Mouse (Mus musculus) limb, embryonic 15.5 days (tissue): ENCODE data around the gene AU018091. TPM values are rescaled to one million over a fixed set of nuclear protein-coding genes. Genes with fewer than 3 reads are reported as not detected.

Source experiments
- ATAC-seq: fragments of 200-750 bp; cut with Nextera tagmentation; 2 replicates; pipeline ENCODE4 v1.8.0; 2017; ENCODE audit warnings: low read depth, moderate TSS enrichment; ENCODE audit not compliant: insufficient number of reproducible peaks, low FRiP score, low TSS enrichment
- H3K27ac ChIP-seq: fragments of 300-500 bp; sonication (generic); 2 replicates; pipeline ENCODE4 v1.5.1; 2015; ENCODE audit warnings: moderate library complexity, mild to moderate bottlenecking, inconsistent platforms
- H3K27me3 ChIP-seq: fragments of 300-500 bp; sonication (generic); 2 replicates; pipeline ENCODE4 v1.6.1; 2015; ENCODE audit warnings: inconsistent platforms
- H3K36me3 ChIP-seq: fragments of 300-500 bp; sonication (generic); 2 replicates; pipeline ENCODE4 v1.6.1; 2015; ENCODE audit warnings: inconsistent platforms
- H3K4me1 ChIP-seq: fragments of 300-500 bp; sonication (generic); 2 replicates; pipeline ENCODE4 v1.6.1; 2015; ENCODE audit warnings: inconsistent platforms
- H3K4me2 ChIP-seq: fragments of 300-500 bp; sonication (generic); 2 replicates; pipeline ENCODE4 v1.6.1; 2015; ENCODE audit warnings: mild to moderate bottlenecking, inconsistent platforms
- H3K4me3 ChIP-seq: fragments of 300-500 bp; sonication (generic); 2 replicates; pipeline ENCODE4 v1.5.1; 2015; ENCODE audit warnings: mild to moderate bottlenecking, inconsistent platforms
- H3K9ac ChIP-seq: fragments of 300-500 bp; sonication (generic); 2 replicates; pipeline ENCODE4 v1.6.1; 2015; ENCODE audit warnings: inconsistent platforms
- H3K9me3 ChIP-seq: fragments of 300-500 bp; sonication (generic); 2 replicates; pipeline ENCODE4 v1.6.1; 2016; ENCODE audit warnings: inconsistent platforms
- WGBS: fragments of 180-500 bp; shearing (Covaris S2); methylation state at CpG from one replicate; pipeline ENCODE4 v1.1.7; 2015; 5-methylcytosine and 5-hydroxymethylcytosine counted together
- polyA plus RNA-seq: library from polyadenylated mRNA; unstranded; fragments of >200 nt; fragmentation: Nextera tagmentation; extraction: Ambion mirVana; gene quantifications from 2 replicates; pipeline ENCODE4 v1.2.1, GENCODE M21; 2015

AU018091 gene
- 0.11 and 0.20 TPM in 2 replicates for polyA plus RNA-seq

- no peaks in the 10 kb centered on the region for H3K27me3 ChIP-seq
- no peak within 1 kb of the TSS for H3K4me2 ChIP-seq
- H3K4me3 ChIP-seq: no peak within 1 kb of the TSS
- H3K9ac ChIP-seq: no peak within 1 kb of the TSS
- ATAC-seq: no peak
- H3K27ac ChIP-seq: no peak within 1 kb of the TSS
- no peaks in the 10 kb centered on the region for H3K9me3 ChIP-seq
- H3K36me3 ChIP-seq: no peaks in the 10 kb centered on the region
- WGBS: 51% methylated on average over 3 of the region's 3 CpGs
- H3K4me1 ChIP-seq: no peaks in the 10 kb centered on the region
These were observed at the start of gene AU018091 for GRCm38 (mm10) chr7:3168925-3169324. Gene AU018091, minus strand, starts transcription at chr7:3169203.

- no peaks in the 10 kb centered on the region for H3K4me1 ChIP-seq
- H3K4me3 ChIP-seq: no peak overlapping the region
- no peak for ATAC-seq
- H3K9me3 ChIP-seq: no peaks in the 10 kb centered on the region
- H3K27me3 ChIP-seq: peaks cover 31% of the 10 kb centered on the region
- no peak overlapping the region for H3K4me2 ChIP-seq
- H3K27ac ChIP-seq: no peak overlapping the region
- no peaks in the 10 kb centered on the region for H3K36me3 ChIP-seq
- 19% methylated on average over 10 of the region's 10 CpGs for WGBS
- H3K9ac ChIP-seq: no peak overlapping the region
These were observed 48.6 kb upstream of the AU018091 start for GRCm38 (mm10) chr7:3217546-3218056.

DNA sequence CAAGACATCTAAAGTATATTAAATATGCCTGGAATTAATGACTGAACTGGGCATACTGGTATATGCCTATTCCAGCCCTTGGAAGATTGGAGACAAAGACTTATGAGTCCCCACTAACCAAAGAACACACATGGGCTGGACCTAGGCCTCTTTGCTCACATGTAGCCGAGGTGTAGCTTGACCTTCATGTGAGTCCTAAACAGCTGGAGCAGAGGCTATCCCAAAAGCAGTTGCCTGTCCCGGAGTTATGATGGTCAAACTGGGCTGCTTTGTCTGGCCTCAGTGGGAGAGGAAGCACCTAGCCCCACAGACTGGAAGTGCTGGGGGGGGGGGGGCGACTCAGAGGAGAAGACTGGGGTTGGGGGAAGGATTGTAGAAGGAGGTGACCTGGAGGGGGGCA is 47.3 kb upstream of the AU018091 start:
- Histone ChIP-seq H3K27ac (no peak overlapping the region), H3K9me3 (no peaks in the 10 kb centered on the region), H3K9ac (no peak overlapping the region), H3K36me3 (no peaks in the 10 kb centered on the region), H3K4me3 (no peak overlapping the region), H3K27me3 (peaks cover 31% of the 10 kb centered on the region), H3K4me2 (no peak overlapping the region), H3K4me1 (no peaks in the 10 kb centered on the region)
- ATAC-seq: no peak
- 80% methylated on average over 2 of the region's 3 CpGs for WGBS

DNA sequence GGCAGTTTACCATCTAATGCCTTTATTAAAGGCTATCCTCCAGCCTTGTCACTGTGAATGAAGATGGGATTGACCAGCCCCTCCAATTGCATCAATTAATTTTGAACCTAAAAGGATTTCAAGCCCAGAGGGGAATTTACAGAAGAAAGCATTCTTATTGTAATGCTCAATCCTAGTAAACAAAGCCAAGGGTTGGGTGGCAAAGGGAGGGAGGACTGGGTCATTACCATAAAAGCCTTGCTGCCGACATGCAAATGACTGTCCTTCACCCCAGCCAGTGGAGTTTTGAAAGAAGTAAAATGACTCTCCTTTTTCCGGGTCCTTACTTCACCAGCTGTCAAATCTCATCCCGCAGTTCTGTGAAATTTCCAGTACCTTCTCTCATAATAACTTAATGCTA is 44.6 kb upstream of the AU018091 start:
- 25% methylated on average over 3 of the region's 3 CpGs for WGBS

DNA sequence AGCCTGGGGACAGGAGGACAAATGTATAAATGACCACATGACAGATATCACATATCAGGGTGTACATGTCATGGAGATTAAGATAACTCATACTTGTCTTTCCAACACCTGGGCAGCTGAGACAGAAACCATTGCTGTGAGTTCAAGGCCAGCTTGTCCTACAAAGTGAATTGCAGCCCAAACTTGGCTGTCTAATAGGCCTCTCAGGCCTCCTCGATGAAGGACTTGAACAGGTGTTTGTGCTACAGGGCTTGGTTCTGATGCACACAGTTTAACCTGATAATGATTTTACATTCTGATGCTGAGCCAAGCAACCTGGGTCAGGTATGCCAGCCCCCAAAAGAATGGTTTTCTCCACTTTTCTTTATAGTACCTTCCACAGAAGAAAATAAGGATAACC is 44.2 kb upstream of the AU018091 start:
- WGBS: 47% methylated on average over 1 of the region's 1 CpGs
- Histone ChIP-seq H3K27ac (no peak overlapping the region), H3K9ac (no peak overlapping the region), H3K4me3 (no peak overlapping the region), H3K36me3 (no peaks in the 10 kb centered on the region), H3K27me3 (peaks cover 8% of the 10 kb centered on the region), H3K9me3 (no peaks in the 10 kb centered on the region), H3K4me2 (no peak overlapping the region), H3K4me1 (no peaks in the 10 kb centered on the region)
- no peak for ATAC-seq

More for the DNA sequence above, 44.6 kb upstream of the AU018091 start:
- Histone ChIP-seq H3K4me1 (no peaks in the 10 kb centered on the region), H3K27me3 (peaks cover 12% of the 10 kb centered on the region), H3K27ac (no peak overlapping the region), H3K9ac (no peak overlapping the region), H3K36me3 (no peaks in the 10 kb centered on the region), H3K4me2 (no peak overlapping the region), H3K4me3 (no peak overlapping the region), H3K9me3 (no peaks in the 10 kb centered on the region)
- ATAC-seq: no peak

GRCm38 (mm10) chr7:3212002-3212790 is 43.2 kb upstream of the AU018091 start:
- Histone ChIP-seq H3K36me3 (no peaks in the 10 kb centered on the region), H3K27me3 (no peaks in the 10 kb centered on the region), H3K4me2 (no peak overlapping the region), H3K4me3 (no peak overlapping the region), H3K9ac (no peak overlapping the region), H3K27ac (no peak overlapping the region), H3K9me3 (no peaks in the 10 kb centered on the region), H3K4me1 (no peaks in the 10 kb centered on the region)
- ATAC-seq: no peak
- 71% methylated on average over 12 of the region's 12 CpGs for WGBS

DNA sequence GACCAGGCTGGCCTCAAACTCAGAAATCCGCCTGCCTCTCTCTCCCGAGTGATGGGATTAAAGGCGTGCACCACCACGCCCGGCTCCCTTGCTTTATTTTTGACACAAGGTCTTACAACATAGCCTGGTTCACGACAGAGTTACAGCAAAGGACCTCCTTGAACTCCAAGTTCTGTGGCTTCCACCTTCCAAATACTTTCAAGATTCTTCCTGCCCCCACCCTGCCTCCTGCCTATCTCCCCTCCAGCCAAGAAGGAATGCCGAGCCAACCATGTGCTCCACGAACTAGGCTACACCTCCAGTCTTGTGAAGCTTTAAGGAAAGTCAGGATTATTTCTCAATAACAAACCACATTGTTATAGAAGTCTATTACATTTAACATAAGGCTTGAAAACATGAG is 42.5 kb upstream of the AU018091 start:
- Histone ChIP-seq H3K36me3 (no peaks in the 10 kb centered on the region), H3K4me2 (no peak overlapping the region), H3K27ac (no peak overlapping the region), H3K9ac (no peak overlapping the region), H3K9me3 (no peaks in the 10 kb centered on the region), H3K27me3 (no peaks in the 10 kb centered on the region), H3K4me1 (no peaks in the 10 kb centered on the region), H3K4me3 (no peak overlapping the region)
- no peak for ATAC-seq
- 77% methylated on average over 8 of the region's 8 CpGs for WGBS

DNA sequence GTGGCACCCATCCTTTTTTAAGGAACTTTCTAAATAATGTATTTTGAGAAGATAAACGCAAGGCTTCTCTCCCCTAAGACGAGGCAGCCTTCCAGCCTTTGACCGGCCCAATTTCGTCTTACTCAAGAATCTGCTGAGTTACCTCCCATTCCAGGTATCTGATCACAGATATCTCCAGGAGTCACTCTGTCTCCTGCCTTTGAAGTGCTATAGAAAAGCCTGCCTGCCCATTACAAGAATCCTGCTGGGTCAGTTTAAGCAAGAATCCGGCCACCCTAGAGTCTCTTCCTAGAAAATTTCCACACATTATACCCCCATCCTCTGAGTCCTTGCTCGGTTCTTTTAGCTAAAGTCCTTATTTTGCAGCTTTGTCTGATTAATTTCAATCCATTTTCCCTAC is 41.6 kb upstream of the AU018091 start:
- no peaks in the 10 kb centered on the region for H3K36me3 ChIP-seq
- 36% methylated on average over 6 of the region's 6 CpGs for WGBS
- ATAC-seq: no peak

GRCm38 (mm10) chr7:3206520-3206919 is 37.5 kb upstream of the AU018091 start:
- WGBS: 32% methylated on average over 4 of the region's 4 CpGs

More for the DNA sequence above, 41.6 kb upstream of the AU018091 start:
- H3K27me3 ChIP-seq: no peaks in the 10 kb centered on the region
- H3K9me3 ChIP-seq: no peaks in the 10 kb centered on the region
- no peak overlapping the region for H3K27ac ChIP-seq
- no peak overlapping the region for H3K4me2 ChIP-seq
- no peak overlapping the region for H3K4me3 ChIP-seq
- no peaks in the 10 kb centered on the region for H3K4me1 ChIP-seq
- no peak overlapping the region for H3K9ac ChIP-seq

DNA sequence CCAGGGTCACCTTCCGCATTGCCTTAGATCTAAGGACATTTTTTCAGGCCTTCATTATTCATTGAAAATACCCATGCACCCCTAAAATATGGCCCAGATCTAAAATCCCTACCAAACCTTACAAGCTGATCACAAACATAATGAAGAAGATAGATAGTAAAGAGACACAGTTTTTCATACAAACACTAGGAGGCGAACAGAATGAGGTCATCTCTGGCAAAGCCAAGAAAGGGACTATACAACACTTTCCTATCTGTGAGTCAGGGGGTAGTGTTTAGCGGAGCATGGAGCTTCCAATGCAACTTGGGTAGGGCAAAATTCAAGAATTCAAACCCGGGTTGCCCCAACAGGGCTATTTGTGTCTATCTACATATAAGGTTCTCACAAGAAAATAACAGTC is 35.6 kb upstream of the AU018091 start:
- H3K9ac ChIP-seq: no peak overlapping the region
- no peaks in the 10 kb centered on the region for H3K36me3 ChIP-seq
- H3K4me1 ChIP-seq: no peaks in the 10 kb centered on the region
- no peak overlapping the region for H3K4me3 ChIP-seq
- H3K27me3 ChIP-seq: no peaks in the 10 kb centered on the region
- H3K4me2 ChIP-seq: no peak overlapping the region
- no peak for ATAC-seq
- H3K27ac ChIP-seq: no peak overlapping the region
- WGBS: 87% methylated on average over 4 of the region's 4 CpGs
- no peaks in the 10 kb centered on the region for H3K9me3 ChIP-seq

More at GRCm38 (mm10) chr7:3206520-3206919, 37.5 kb upstream of the AU018091 start:
- Histone ChIP-seq H3K9me3 (no peaks in the 10 kb centered on the region), H3K36me3 (no peaks in the 10 kb centered on the region), H3K27me3 (no peaks in the 10 kb centered on the region), H3K4me2 (no peak overlapping the region), H3K4me3 (no peak overlapping the region), H3K27ac (no peak overlapping the region), H3K4me1 (no peaks in the 10 kb centered on the region), H3K9ac (no peak overlapping the region)
- no peak for ATAC-seq

DNA sequence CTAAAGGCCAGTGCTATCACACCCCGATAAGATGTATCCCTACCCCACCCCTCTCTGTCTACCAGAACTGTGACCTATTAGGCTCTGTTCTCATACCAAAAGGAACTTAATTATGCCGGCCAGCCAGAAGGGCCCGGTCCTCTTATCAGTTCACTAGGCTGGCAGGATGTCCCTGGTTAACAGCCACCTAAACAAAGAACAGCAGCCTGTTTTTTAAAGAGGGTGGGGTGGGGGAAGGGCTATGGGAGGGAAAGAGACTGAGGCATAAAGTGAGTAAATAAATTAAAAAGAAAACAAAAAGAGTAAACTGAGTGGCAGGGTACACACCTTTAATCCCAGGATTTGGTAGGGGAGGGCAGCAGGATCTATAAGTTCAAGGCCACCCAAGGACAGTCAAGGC is 34.9 kb upstream of the AU018091 start:
- ATAC-seq: no peak

DNA sequence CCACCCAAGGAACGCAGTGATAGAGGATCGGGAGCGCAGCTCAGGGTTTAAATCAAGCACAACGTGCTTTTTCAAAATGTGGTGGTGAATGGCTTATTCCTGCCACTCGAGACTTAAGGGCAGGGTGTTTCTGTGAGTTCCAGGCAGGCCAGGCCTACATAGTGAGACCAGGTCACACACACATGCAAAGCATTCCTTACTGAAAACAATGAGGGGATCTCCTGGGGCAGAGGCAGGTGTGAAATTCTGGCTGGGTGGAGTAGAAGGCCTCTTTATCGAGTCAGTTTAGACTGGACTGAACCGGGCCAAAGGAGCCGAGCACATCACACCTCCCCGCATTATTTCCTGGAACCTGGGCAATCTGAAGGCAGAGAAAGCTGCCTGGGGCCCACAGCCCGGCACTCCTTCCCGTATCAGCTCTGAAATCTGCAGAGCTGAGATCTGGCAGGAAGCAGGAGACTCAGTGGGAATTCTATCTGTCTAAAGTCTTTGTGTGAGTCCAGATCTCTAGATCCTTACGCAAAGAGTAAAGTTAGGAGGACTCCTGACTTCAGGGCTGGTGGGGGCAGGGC is 32.2 kb upstream of the AU018091 start:
- H3K9ac ChIP-seq: no peak overlapping the region
- H3K36me3 ChIP-seq: no peaks in the 10 kb centered on the region
- no peak overlapping the region for H3K4me2 ChIP-seq
- no peaks in the 10 kb centered on the region for H3K9me3 ChIP-seq
- ATAC-seq: no peak
- H3K27me3 ChIP-seq: no peaks in the 10 kb centered on the region
- 25% methylated on average over 12 of the region's 12 CpGs for WGBS
- no peak overlapping the region for H3K4me3 ChIP-seq
- H3K4me1 ChIP-seq: no peaks in the 10 kb centered on the region
- no peak overlapping the region for H3K27ac ChIP-seq

More for the DNA sequence above, 34.9 kb upstream of the AU018091 start:
- Histone ChIP-seq H3K27me3 (no peaks in the 10 kb centered on the region), H3K4me1 (no peaks in the 10 kb centered on the region), H3K9ac (no peak overlapping the region), H3K27ac (no peak overlapping the region), H3K4me2 (no peak overlapping the region), H3K36me3 (no peaks in the 10 kb centered on the region), H3K9me3 (no peaks in the 10 kb centered on the region), H3K4me3 (no peak overlapping the region)
- 12% methylated on average over 3 of the region's 3 CpGs for WGBS
